Mouse (Mus musculus) neural tube, embryonic 11.5 days (tissue): ENCODE data around the gene Anxa4. TPM values are rescaled to one million over a fixed set of nuclear protein-coding genes. Genes with fewer than 3 reads are reported as not detected.

ENCODE experiments used
- ATAC-seq: fragments of 200-750 bp; cut with Nextera tagmentation; 2 replicates; pipeline ENCODE4 v1.8.0; 2017; ENCODE audit warnings: moderate number of reproducible peaks, mild to moderate bottlenecking, moderate TSS enrichment, moderate library complexity; ENCODE audit not compliant: insufficient read depth, low FRiP score, low TSS enrichment
- DNase-seq: peaks from one replicate; pipeline ENCODE4 v3.0.0-alpha.2; 2015; ENCODE audit warnings: low spot score
- H3K27ac ChIP-seq: fragments of 300-500 bp; sonication (generic); 2 replicates; pipeline ENCODE4 v1.5.1; 2014; ENCODE audit warnings: low read depth, mild to moderate bottlenecking, low read length
- H3K27me3 ChIP-seq: fragments of 300-500 bp; sonication (generic); 2 replicates; pipeline ENCODE4 v1.6.1; 2014; ENCODE audit warnings: mild to moderate bottlenecking, low read length, mixed read lengths; ENCODE audit not compliant: control insufficient read depth, insufficient read depth
- H3K36me3 ChIP-seq: fragments of 300-500 bp; sonication (generic); 2 replicates; pipeline ENCODE4 v1.6.1; 2014; ENCODE audit warnings: mild to moderate bottlenecking, low read length, moderate library complexity, mixed read lengths; ENCODE audit not compliant: control insufficient read depth, insufficient read depth
- H3K4me1 ChIP-seq: fragments of 300-500 bp; sonication (generic); 2 replicates; pipeline ENCODE4 v1.6.1; 2014; ENCODE audit warnings: low read length, mixed read lengths; ENCODE audit not compliant: control insufficient read depth, insufficient read depth
- H3K4me2 ChIP-seq: fragments of 300-500 bp; sonication (generic); 2 replicates; pipeline ENCODE4 v1.6.1; 2014; ENCODE audit warnings: low read depth, mild to moderate bottlenecking, moderate library complexity
- H3K4me3 ChIP-seq: fragments of 300-500 bp; sonication (generic); 2 replicates; pipeline ENCODE4 v1.5.1; 2014; ENCODE audit warnings: low read depth, low read length
- H3K9ac ChIP-seq: fragments of 300-500 bp; sonication (generic); 2 replicates; pipeline ENCODE4 v1.6.1; 2014; ENCODE audit warnings: mild to moderate bottlenecking, low read length
- H3K9me3 ChIP-seq: fragments of 300-500 bp; sonication (generic); 2 replicates; pipeline ENCODE4 v1.6.1; 2016; ENCODE audit warnings: low read length; ENCODE audit not compliant: control insufficient read depth
- WGBS: fragments of 180-500 bp; shearing (Covaris S2); extraction: QIAGEN DNeasy Blood & Tissue Kit; methylation state at CpG from one replicate; pipeline ENCODE4 v1.1.7; 2014; 5-methylcytosine and 5-hydroxymethylcytosine counted together
- polyA plus RNA-seq: library from polyadenylated mRNA; unstranded; fragments of >200 nt; fragmentation: Nextera tagmentation; extraction: Ambion mirVana; gene quantifications from 2 replicates; pipeline ENCODE4 v1.2.1, GENCODE M21; 2014

The Anxa4 gene
- polyA plus RNA-seq, 1 experiment from 2014 or later = 6.9 TPM

DNA sequence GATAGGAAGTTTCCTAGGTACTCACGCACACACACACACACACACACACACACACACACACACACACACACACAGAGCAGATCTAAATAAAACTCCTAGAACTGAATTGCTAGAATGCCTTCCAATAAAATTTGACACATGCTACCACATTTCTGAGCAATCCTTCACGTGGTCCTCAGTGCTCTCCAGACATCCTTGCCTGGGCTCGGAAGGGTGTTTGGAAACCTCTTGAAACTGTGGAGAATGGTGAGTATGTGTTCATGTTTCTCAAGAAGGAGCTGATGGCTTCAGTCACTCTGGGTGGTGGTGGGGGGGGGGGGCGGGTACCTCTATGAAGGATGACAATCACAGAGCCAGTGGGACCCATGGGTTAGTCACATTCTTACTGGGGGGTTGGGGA, 5.1 kb downstream of the Anxa4 start:
- H3K27me3 ChIP-seq = peaks cover 10% of the 10 kb centered on the region
- H3K4me2 ChIP-seq = no peak overlapping the region
- no peak for ATAC-seq
- no peaks in the 10 kb centered on the region for H3K9me3 ChIP-seq
- DNase-seq = no peak
- 81% methylated on average over 4 of the region's 4 CpGs for WGBS
- no peak overlapping the region for H3K4me3 ChIP-seq
- H3K9ac ChIP-seq = no peak overlapping the region
- H3K27ac ChIP-seq = no peak overlapping the region
- H3K36me3 ChIP-seq = no peaks in the 10 kb centered on the region
- no peaks in the 10 kb centered on the region for H3K4me1 ChIP-seq

DNA sequence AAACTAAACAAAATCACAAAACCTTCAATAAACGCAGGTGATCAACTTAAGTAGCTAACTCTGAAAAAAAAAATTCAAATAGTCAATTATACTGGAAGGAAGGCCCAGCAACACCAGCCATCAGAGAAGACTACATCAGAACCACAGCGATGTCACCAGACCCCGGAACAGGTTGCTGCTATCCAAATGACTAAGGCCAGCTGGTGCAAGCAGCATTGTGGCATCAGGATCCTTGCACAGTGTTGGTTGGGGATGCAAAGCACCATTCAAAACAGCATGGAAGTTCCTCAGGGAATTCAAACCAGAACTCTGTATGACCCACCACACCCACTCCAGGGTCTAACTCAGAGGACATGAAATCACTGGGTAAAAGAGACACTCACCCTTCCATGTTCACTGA, 6.8 kb downstream of the Anxa4 start:
- no peaks in the 10 kb centered on the region for H3K9me3 ChIP-seq
- no peaks in the 10 kb centered on the region for H3K27me3 ChIP-seq
- no peak overlapping the region for H3K4me3 ChIP-seq
- no peak overlapping the region for H3K4me2 ChIP-seq
- WGBS = 93% methylated on average over 3 of the region's 3 CpGs
- H3K9ac ChIP-seq = no peak overlapping the region
- no peak overlapping the region for H3K27ac ChIP-seq
- no peak for ATAC-seq
- H3K36me3 ChIP-seq = no peaks in the 10 kb centered on the region
- DNase-seq = no peak
- H3K4me1 ChIP-seq = no peaks in the 10 kb centered on the region

DNA sequence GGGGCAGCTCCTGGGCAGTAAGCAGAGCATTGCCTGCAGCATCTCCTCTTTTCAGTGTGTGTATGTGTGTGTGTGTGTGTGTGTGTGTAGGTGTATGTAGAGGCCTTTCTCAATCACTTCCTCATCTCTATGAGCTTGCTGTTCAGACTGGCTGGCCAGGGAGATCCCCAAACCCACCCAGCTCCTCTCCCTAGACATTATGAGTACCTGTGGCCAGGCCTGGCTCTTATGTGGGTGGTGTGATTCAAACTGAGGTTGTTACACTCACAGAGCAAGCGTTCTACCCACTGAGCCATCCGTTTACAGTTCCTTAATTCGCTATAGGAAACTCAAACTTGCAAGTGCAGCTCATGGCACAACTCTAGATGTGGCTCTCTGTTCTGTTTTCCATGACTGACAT, 8.6 kb downstream of the Anxa4 start:
- ATAC-seq = no peak

DNA sequence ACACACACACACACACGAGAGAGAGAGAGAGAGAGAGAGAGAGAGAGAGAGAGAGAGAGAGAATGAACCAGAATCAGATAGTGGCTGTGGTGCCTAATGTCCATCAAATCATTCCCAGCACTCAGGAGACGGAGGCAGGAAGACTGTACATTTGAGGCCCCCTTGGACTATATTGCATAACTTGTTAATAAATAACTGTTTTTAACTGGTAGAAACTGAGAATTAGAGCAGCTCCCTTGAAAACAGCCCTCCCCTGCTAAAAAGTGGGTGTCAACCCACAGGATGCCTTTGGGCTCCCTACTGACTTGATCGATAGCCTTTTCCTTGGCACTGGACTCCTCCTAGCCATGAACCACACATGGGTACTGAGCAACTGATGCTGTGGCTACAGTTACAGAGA, 11.0 kb downstream of the Anxa4 start:
- 98% methylated on average over 2 of the region's 3 CpGs for WGBS
- DNase-seq (no peak), ATAC-seq (no peak)
- no peaks in the 10 kb centered on the region for H3K27me3 ChIP-seq
- H3K9ac ChIP-seq = no peak overlapping the region
- H3K4me1 ChIP-seq = no peaks in the 10 kb centered on the region
- no peak overlapping the region for H3K4me3 ChIP-seq
- no peak overlapping the region for H3K27ac ChIP-seq
- H3K36me3 ChIP-seq = no peaks in the 10 kb centered on the region
- no peaks in the 10 kb centered on the region for H3K9me3 ChIP-seq
- H3K4me2 ChIP-seq = no peak overlapping the region

More for the DNA sequence above, 8.6 kb downstream of the Anxa4 start:
- Histone ChIP-seq H3K4me1 (no peaks in the 10 kb centered on the region), H3K9ac (no peak overlapping the region), H3K27me3 (no peaks in the 10 kb centered on the region), H3K9me3 (no peaks in the 10 kb centered on the region), H3K4me2 (no peak overlapping the region), H3K4me3 (no peak overlapping the region), H3K36me3 (no peaks in the 10 kb centered on the region), H3K27ac (no peak overlapping the region)
- no peak for DNase-seq
- whole genome bisulfite sequencing = 78% methylated on average over 3 of the region's 3 CpGs

DNA sequence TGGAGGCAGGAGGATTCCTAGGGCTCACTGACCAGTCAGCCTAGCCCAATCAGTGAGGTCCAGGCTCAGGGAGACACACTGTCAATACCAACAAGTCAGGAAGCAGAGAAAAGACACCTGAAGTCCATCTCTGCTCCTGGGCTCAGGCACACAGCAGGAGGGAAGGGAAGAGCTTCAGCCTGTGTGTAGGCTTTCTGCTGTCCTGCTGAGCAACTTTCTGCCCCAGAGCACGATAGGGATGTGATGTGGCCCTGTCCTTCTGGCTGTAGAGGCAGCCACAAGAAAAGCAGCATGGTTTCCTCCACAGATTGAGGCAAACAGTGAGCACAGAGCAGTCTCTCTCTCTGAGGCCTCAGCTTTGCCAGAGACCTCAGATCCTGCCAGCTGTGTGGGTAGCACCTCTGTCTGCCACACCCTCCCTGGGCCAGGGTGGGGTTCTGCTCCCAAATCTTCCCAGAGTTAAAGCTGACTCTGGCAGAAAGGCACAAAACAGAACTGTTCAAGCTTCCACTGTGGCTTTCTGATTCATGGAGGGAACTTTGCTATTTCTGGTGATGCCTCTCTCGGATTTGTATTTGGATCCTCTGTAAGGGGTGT, 11.9 kb downstream of the Anxa4 start:
- H3K4me1 ChIP-seq = no peaks in the 10 kb centered on the region
- no peak overlapping the region for H3K4me3 ChIP-seq
- H3K9ac ChIP-seq = no peak overlapping the region
- no peaks in the 10 kb centered on the region for H3K27me3 ChIP-seq
- no peak overlapping the region for H3K4me2 ChIP-seq
- H3K9me3 ChIP-seq = no peaks in the 10 kb centered on the region
- WGBS = 47% methylated on average over 2 of the region's 2 CpGs
- H3K27ac ChIP-seq = no peak overlapping the region
- no peaks in the 10 kb centered on the region for H3K36me3 ChIP-seq
- no peak for DNase-seq
- ATAC-seq = no peak

DNA sequence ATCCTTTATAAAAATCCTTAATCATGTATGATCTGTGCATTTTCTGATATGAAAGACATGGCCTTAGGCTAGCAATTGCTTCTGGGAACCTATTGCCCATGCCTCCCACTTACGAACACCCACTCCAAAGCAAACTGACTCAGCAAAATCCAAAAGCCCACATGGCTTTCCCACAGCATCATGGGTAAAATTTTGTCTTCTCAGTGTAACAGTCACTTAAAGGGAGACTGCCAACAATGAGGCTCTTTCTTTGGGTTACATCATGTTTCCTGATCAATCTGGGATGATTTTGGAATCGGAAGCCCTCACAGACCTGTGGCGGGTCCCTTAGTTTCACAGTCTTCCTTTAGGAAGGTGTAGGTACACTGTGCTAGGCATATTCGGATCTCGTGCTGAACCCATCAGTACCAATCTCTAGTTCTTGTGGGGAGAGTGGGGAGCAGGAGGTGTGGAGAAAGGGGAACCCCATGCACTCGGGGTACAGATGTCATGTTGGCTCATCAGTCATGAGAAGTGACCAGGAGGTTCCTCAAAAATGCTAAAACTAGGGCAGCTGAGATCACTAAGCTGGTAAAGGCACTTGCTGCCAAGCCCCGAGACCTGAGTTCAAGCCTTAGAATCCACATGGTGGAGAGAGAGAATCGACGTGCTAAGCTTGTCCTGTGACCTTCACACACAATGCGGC, 14.3 kb downstream of the Anxa4 start:
- Histone ChIP-seq H3K4me3 (no peak overlapping the region), H3K27me3 (no peaks in the 10 kb centered on the region), H3K4me2 (no peak overlapping the region), H3K9me3 (no peaks in the 10 kb centered on the region), H3K9ac (no peak overlapping the region), H3K4me1 (no peaks in the 10 kb centered on the region), H3K36me3 (no peaks in the 10 kb centered on the region), H3K27ac (no peak overlapping the region)
- ATAC-seq (no peak), DNase-seq (no peak)
- WGBS = 94% methylated on average over 10 of the region's 10 CpGs

DNA sequence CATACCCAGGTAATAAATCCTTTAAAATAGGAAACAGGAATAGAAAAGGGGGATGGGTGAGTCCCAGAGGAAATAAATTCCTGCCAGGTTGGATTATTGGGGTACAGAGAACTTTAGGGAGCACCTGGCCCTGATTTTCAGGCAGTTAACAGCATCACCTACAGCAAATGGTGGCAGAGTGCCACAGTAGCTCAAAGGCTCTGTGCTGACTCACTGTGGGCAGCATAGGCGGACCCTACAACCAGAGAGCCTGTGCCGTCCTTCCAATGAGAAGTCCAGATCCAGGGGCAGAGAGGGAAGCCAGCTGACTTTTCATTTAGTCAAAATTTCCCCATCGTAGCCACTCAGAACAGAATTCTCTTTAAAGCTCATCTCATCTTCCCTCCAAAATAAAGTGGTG, 16.2 kb downstream of the Anxa4 start:
- H3K36me3 ChIP-seq = no peaks in the 10 kb centered on the region
- no peak for ATAC-seq

DNA sequence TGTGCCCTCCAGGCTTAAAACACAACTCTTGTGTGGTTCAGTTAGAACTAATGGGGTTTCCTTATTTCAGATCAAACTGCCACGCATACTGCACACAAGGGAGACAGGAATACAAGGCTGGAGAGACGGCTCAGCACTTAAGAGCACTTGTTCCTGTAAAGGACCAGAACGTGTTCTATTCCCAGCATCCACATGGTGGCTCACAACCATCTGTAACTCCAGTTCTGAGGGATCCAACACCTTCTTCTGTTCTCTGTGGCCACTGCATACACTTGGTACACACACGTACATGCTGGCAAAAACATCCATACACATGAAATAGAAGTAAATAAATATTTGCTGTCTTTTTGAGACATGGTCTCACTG, 16.7 kb downstream of the Anxa4 start:
- no peak for DNase-seq
- H3K36me3 ChIP-seq = no peaks in the 10 kb centered on the region
- no peaks in the 10 kb centered on the region for H3K4me1 ChIP-seq
- no peak overlapping the region for H3K27ac ChIP-seq
- no peak for ATAC-seq
- WGBS = 59% methylated on average over 4 of the region's 4 CpGs
- no peak overlapping the region for H3K4me3 ChIP-seq
- no peaks in the 10 kb centered on the region for H3K9me3 ChIP-seq
- no peak overlapping the region for H3K4me2 ChIP-seq
- no peaks in the 10 kb centered on the region for H3K27me3 ChIP-seq
- H3K9ac ChIP-seq = no peak overlapping the region; the same call in 1 of the 2 replicates

More for the DNA sequence above, 16.2 kb downstream of the Anxa4 start:
- 71% methylated on average over 3 of the region's 3 CpGs for WGBS
- Histone ChIP-seq H3K4me3 (no peak overlapping the region), H3K9me3 (no peaks in the 10 kb centered on the region), H3K27me3 (no peaks in the 10 kb centered on the region), H3K27ac (no peak overlapping the region), H3K4me2 (no peak overlapping the region), H3K9ac (no peak overlapping the region), H3K4me1 (no peaks in the 10 kb centered on the region)
- no peak for DNase-seq

DNA sequence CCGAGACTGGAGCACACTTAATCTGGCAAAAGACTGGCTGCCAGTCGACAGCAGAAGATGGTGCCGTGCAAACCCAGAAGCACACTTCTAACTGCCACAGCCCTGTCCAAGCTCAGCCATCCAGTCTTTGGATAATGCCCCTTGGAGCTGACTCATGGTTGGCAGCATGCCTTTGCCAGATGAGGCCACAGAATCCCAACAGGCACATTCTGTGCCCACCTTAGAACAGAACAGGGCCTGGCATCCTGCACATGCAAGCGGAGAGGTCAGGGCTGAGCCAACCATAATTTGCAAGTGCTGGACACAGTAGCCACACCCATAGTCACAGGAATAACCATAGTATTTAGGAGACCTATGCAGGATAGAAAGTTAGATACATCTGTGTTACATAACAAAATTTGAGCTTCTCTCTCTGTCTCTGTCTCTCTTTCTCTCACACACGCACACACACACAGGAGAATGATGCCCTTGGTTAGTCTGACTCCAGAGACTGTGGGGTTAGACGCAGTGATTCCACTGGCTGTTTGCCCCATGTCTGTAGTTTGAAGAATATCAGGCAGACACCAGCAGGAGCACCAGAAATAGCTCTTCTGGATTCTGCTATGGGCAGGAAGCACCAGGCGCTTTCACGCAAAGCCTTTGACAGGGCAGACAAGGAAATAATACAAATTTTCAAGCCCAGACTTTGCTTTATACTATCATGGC, 17.2 kb downstream of the Anxa4 start:
- ATAC-seq (no peak), DNase-seq (no peak)
- no peaks in the 10 kb centered on the region for H3K27me3 ChIP-seq
- H3K4me3 ChIP-seq = no peak overlapping the region
- no peak overlapping the region; the same call in 1 of the 2 replicates for H3K9ac ChIP-seq
- H3K36me3 ChIP-seq = no peaks in the 10 kb centered on the region
- H3K4me2 ChIP-seq = no peak overlapping the region
- no peak overlapping the region for H3K27ac ChIP-seq
- no peaks in the 10 kb centered on the region for H3K9me3 ChIP-seq
- WGBS = 93% methylated on average over 8 of the region's 8 CpGs
- no peaks in the 10 kb centered on the region for H3K4me1 ChIP-seq
